Mouse (Mus musculus) megakaryocyte, embryonic 14.5 days (primary cell): ENCODE results near the gene Rnf213.

Experiments used
- FLI1 ChIP-seq: IDR thresholded peaks from 2 replicates; pipeline ENCODE4 v1.6.1; 2012; ENCODE audit warnings: low read length, inconsistent platforms, mixed read lengths
- GATA1 ChIP-seq: IDR thresholded peaks from 3 replicates; pipeline ENCODE4 v1.6.1; 2012; ENCODE audit warnings: mixed read lengths, low read length, inconsistent platforms, borderline replicate concordance

- TF ChIP-seq GATA1 (no peak), FLI1 (no peak)
Measured at GRCm38 (mm10) chr11:119427986-119428385, 35.1 kb downstream of the Rnf213 start.
